Mouse (Mus musculus): ENCODE results near the gene Bcl7a.

DNA sequence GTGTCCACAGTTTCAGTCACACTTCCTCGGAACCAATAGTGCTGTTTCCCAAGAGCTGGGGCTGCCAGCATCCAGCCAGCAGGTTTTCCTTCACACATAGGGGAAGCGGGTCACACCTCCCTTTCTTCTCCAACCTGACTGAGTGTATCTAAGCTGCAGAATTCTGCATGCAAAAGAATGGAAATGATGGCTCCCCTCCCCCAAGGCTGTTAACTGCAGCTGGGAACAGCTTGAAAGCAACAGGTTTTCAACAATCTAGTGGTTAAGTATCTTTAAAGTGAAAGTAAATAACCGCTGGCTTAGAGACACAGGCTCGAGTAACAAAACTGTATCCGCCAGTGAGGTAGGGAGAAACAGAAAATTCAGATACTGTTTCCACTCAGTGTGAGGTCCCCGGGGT lies 25.6 kb upstream of the Bcl7a start:
- TF ChIP-seq GATA1 (IDR thresholded peaks at IDR 0.05; ENCODE audit: borderline replicate concordance, low read length) (no peak), TAL1 (conservative IDR thresholded peaks at IDR 0.05; ENCODE audit: low read depth, low read length) (no peak), CTCF (IDR thresholded peaks at IDR 0.05; ENCODE audit: low read depth, low read length) (no peak)
